Mouse (Mus musculus): ENCODE measurements at regions not wholly inside any gene's neighbourhood (a gene's known extent, or its start where the extent isn't known, plus 50 kb on each side); places are given as distances from the start of the nearest gene placed in this dataset.

DNA sequence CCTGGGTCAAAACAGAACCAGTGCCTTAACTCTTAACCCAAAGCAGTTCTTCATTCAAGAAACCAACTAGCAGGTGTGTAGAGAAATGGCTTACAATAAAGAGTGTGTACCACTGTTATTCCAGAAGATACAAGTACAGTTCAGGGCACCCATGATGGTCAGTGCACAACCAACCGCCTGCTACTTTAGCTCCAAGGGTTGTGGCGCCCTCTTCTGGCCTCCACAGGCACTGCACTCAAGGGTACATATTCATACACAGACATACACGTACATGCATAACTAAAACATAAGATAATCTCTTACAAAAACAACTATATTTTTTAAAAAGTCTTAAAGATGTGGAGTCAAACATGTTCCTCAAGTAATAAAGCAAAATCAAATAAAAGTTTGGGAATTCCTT, 65.9 kb upstream of the Peli2 start:
- Histone ChIP-seq H3K4me1 (no peaks in the 10 kb centered on the region), H3K9me3 (no peaks in the 10 kb centered on the region), H3K36me3 (no peaks in the 10 kb centered on the region), H3K4me2 (no peak overlapping the region), H3K27ac (no peak overlapping the region), H3K9ac (no peak overlapping the region), H3K27me3 (replicated peaks) (no peaks in the 10 kb centered on the region), H3K4me3 (replicated peaks) (no peak overlapping the region)
- no peak for ATAC-seq (ENCODE audit: insufficient read depth, low FRiP score, low read depth)
- 73% methylated on average over 3 of the region's 3 CpGs for WGBS

DNA sequence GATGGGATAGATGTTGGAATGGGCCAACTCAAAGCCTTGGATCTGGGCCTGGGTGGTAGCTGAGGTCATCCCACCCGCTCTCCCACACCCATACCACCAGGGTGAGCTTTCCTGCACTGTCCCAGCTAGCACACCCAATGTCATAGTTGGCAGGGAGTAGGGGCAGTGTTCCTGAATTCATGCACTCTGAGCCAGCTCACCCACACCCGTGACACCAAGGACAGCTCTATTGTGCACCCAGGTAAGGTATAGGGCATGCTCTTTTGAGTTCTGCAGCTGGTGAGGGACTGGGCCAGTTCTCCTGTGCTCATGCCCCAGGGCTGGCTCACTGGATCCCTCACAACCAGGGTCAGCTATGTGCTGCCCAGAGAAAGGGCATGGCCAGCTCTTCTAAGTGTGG, 64.8 kb upstream of the Peli2 start:
- no peak for ATAC-seq (ENCODE audit: insufficient read depth, low FRiP score, low read depth)
- Histone ChIP-seq H3K27ac (no peak overlapping the region), H3K9me3 (no peaks in the 10 kb centered on the region), H3K9ac (no peak overlapping the region), H3K4me1 (no peaks in the 10 kb centered on the region), H3K36me3 (no peaks in the 10 kb centered on the region), H3K4me2 (no peak overlapping the region), H3K27me3 (replicated peaks) (no peaks in the 10 kb centered on the region), H3K4me3 (replicated peaks) (no peak overlapping the region)
- WGBS = 84% methylated on average over 2 of the region's 2 CpGs

DNA sequence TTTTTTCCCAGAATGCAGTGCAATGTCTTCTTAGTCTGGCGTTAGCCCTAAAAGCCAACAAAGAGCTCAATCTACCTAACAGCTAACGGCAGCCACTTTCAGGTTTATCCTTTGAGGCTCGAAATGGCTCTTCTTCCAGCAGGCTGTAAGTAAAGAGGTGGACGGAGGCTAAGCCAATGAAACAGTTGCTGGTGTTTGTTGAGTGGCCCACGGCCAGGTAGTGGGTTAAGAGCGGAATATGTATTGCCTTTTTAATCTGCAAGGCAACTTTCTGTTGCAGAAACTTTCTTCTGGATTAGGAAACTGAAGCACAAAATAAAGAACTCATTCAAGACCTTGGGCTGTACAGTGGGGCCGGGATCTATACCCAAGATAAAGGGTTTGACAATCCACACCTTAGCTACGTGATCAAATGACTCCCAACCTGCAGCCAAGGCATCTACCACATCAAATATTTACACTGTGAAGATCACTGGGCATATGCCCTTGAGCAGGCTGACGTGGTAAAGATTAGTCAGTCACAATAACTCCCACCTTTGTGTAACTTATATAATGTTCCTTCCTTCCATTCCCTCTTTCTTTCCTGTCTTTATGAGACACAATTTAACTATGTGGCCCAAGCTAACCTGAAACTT, 62.3 kb upstream of the Peli2 start:
- no peak overlapping the region for H3K4me2 ChIP-seq
- no peak overlapping the region for H3K9ac ChIP-seq
- WGBS = 64% methylated on average over 9 of the region's 9 CpGs
- H3K36me3 ChIP-seq = no peaks in the 10 kb centered on the region
- no peaks in the 10 kb centered on the region for H3K27me3 ChIP-seq (replicated peaks)
- ATAC-seq (ENCODE audit: insufficient read depth, low FRiP score, low read depth) = peak; percentile 84
- no peaks in the 10 kb centered on the region for H3K9me3 ChIP-seq
- no peaks in the 10 kb centered on the region for H3K4me1 ChIP-seq
- H3K4me3 ChIP-seq (replicated peaks) = no peak overlapping the region
- H3K27ac ChIP-seq = no peak overlapping the region

DNA sequence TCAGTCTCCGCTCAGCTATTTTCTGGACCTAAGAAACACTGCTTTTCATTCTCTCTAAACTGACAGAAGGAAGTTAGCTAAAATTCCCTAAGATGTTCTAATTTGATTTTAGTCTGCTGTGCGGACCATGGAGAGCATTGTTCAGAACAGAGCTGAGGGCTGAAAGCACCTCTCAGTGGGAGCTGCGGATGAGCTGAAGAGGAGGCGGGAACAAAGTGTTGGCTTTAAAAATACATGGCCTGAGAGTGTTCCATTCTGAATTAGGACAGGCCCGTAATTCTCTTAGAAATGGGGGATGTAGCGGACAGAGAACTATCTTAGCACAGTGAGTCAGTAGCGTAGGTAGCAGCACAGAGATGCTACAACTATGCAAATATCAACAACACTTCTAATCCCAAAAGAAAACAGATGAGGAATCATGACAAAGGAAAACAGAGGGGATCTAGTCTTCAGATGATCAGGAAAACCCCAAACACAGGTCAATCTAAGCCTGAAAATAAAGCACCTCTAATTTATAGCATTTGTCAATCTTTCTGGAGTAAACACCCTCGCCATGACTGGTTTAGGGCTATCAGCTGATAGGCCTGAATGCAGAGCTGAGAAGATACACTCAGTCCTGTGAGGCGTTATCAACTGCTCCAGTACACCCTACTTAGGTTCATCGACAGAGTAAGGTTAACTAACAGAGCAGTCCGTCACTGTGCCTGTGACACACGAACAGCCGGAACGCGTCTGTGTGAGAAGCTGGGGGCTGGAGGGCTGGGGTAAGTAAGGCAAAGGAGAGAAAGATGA, 60.8 kb upstream of the Peli2 start:
- Histone ChIP-seq H3K4me1 (no peaks in the 10 kb centered on the region), H3K9ac (no peak overlapping the region), H3K27me3 (replicated peaks) (no peaks in the 10 kb centered on the region), H3K4me2 (no peak overlapping the region), H3K4me3 (replicated peaks) (no peak overlapping the region), H3K36me3 (no peaks in the 10 kb centered on the region), H3K9me3 (no peaks in the 10 kb centered on the region), H3K27ac (no peak overlapping the region)
- ATAC-seq (ENCODE audit: insufficient read depth, low FRiP score, low read depth) = no peak
- WGBS = 72% methylated on average over 15 of the region's 15 CpGs

DNA sequence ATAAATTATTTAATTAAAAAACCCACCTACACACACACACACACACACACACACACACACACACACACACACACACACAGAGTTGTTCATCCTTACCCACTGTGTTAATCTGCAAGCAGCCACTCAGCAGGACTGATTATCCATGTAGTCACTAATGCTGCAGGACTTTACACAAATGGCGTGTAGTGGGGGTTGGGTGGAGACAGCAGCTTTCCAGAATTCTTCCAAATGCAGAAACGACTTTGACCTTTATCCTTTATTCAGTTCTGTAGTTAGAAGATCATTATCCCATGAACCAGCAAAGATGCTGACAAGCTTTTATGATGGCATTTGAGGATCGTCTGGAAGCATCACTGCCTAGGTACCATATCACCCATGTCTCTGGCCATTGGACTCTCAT, 52.0 kb upstream of the Peli2 start:
- Histone ChIP-seq H3K4me2 (no peak overlapping the region), H3K9me3 (no peaks in the 10 kb centered on the region), H3K36me3 (no peaks in the 10 kb centered on the region), H3K4me3 (replicated peaks) (no peak overlapping the region), H3K27me3 (replicated peaks) (no peaks in the 10 kb centered on the region), H3K9ac (no peak overlapping the region), H3K27ac (no peak overlapping the region), H3K4me1 (no peaks in the 10 kb centered on the region)
- 67% methylated on average over 3 of the region's 3 CpGs for WGBS
- no peak for ATAC-seq (ENCODE audit: insufficient read depth, low FRiP score, low read depth)

Data from stomach, embryonic 15.5 days (tissue).